Mouse (Mus musculus) spleen, embryonic (tissue): ENCODE data around the gene Skil.

Experiments
- CTCF ChIA-PET: fragments of 350-600 bp; sonication (Branson Sonifier 250); formaldehyde crosslinking; loops from one replicate; lab custom pipeline; 2022; lab: Charles Lee

Gene Skil

DNA sequence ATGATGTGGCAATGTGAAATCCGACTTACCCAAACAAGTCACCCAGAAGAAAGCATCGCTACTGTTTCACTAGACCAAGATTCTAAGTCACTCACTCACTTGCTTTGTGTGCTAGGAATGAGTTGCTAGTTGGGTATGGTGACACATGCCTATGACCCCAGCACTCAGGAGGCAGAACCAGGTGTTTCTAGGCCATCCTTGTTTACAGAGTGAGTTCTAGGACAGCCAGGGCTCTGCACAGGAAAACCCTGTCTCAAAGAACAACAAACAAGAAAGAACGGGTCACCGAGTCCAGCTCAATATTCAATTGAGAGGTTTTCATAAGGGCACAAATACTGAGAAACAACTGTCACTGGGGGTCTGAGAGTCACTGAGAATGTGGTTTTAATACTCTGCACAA is 28.2 kb downstream of the Skil start:
- CTCF ChIA-PET, result no interaction called here

DNA sequence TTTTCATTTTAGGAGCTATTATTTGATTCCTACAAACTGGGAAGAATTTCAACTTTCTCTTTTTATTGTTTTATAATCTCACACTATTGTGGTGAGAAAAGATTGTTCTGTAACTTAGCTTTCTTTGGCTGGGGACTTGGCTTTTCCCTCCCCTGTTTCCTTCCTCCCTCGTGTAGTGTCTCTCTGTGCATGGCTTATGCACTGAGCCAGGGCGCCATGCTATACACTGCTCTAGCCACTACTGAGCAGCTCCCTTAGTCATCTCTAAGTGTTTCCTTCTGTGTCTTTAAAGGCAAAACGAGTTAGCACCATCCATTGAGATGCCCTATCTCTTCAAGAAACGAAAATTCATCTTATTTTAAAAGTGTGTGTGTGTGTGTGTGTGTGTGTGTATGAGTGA is 31.4 kb downstream of the Skil start:
- CTCF ChIA-PET, result no interaction called here

DNA sequence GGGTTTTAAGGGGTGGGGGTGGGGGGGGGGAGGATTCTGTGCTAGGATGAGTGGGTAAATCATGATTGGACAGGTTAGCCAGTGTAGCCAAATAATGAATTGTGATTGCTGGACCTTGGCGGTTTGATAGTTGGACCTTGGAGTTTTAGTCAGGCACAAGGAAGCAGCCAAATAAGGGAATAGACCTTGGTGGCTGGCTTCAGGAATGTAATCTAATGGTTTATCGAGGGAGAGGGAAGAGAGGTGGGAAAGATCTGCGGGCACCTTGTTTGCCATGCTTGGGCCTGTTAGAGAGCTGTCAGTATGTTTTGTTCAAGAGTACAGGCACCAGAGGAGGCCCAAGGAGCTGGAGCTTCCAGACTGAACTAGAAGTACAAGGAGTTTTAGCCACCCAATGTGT is 32.0 kb downstream of the Skil start:
- CTCF ChIA-PET, result no interaction called here

DNA sequence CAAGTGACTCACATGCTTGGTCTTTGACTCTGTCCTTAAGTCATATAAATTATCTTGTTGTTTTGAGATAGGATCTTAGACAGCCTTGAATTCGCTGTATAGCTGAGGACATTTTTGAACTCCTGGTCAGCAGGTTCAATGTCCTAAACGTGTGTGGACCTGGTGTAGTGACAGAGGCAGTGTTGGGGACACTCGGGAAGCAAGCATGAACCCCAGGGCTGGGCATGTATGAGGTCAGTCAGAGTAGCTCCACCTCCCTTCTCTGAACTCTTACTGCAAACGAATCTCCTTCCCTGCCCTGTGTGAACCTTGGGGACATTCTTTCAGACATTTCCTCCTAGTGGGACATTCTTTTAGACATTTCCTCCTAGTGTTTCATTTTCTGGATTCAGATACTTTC is 34.9 kb downstream of the Skil start:
- CTCF ChIA-PET, result no interaction called here

DNA sequence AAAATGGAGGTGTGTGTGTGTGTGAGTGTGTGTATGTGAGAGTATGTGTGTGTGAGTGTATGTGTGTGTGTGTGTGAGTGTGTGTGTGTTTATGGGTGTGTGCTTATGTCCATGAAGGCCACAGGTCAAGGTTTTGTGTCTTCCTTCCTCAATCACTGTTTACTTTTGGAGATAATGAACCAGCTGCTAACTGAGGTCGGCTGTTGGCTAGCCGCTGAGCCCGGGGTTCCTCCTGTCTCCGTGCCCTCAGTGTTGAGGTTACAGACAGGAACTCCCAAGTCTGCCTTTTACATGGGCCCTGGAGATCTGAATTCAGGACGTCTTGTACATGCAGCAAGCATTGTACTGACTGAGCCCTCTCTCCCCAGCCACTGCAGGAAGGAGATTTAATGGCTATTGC is 38.8 kb downstream of the Skil start:
- CTCF ChIA-PET, result interaction anchor here (0.6 kb wide), 1 partner anchor 38 kb away, joined by 7 read pairs; no protein-coding TSS in a partner anchor

DNA sequence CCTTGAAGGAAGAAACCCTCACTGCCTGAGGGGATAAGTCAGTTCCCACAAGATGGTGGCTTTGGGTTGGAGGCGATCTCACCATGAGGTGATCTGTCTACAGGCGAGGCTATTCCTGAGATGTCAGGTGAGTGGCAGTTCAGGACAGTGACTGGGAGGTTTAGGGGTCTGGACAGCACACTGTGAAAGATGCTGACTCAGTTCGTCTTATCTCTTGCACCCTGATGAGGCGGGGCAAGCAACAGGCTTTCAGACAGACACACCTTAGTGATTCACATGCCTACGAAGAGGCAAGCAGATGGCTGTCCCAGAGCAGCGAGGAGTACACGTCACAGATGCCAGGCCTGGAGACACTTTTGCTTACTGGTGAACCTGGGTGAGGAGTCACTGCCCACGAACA is 39.4 kb downstream of the Skil start:
- CTCF ChIA-PET, result interaction anchor here (0.6 kb wide), 1 partner anchor 38 kb away, joined by 7 read pairs; no protein-coding TSS in a partner anchor

DNA sequence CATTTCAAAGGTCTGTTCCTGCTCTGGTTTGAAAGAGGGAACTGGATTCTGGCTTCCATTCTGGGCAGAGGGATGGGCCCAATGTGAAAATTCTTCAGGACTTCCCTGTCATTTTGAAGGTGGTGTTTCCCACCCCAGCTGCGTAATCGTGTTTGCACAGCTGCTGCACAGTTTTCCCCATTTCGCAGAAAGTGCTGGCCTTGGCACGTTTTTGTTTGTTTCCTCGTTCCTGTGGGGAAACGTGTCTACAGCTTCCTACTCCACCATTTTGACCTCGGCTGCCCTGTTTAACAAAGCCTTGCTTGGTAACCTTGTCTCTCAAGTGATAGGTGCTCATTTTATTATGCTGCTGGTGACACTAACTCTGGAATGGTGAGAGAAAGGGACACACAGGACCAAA is 39.8 kb downstream of the Skil start:
- CTCF ChIA-PET, result no interaction called here

DNA sequence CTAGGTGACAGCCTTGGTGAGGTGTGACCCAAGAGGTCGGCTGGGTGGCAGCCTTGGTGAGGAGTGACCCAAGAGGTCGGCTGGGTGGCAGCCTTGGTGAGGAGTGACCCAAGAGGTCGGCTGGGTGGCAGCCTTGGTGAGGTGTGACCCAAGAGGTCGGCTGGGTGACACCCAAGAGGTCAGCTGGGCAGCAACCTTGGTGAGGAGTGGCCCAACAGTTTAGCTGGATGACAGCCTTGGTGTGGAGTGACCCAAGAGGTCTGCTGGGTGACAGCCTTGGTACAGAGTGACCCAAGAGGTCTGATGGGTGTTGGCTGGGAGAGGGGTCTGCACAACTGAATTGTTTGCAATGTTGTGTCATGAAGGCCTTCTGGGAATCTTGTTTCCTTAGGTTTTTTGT is 41.7 kb downstream of the Skil start:
- CTCF ChIA-PET, result interaction anchor here (0.8 kb wide), 1 partner anchor 78 kb away, joined by 3 read pairs; no protein-coding TSS in a partner anchor

DNA sequence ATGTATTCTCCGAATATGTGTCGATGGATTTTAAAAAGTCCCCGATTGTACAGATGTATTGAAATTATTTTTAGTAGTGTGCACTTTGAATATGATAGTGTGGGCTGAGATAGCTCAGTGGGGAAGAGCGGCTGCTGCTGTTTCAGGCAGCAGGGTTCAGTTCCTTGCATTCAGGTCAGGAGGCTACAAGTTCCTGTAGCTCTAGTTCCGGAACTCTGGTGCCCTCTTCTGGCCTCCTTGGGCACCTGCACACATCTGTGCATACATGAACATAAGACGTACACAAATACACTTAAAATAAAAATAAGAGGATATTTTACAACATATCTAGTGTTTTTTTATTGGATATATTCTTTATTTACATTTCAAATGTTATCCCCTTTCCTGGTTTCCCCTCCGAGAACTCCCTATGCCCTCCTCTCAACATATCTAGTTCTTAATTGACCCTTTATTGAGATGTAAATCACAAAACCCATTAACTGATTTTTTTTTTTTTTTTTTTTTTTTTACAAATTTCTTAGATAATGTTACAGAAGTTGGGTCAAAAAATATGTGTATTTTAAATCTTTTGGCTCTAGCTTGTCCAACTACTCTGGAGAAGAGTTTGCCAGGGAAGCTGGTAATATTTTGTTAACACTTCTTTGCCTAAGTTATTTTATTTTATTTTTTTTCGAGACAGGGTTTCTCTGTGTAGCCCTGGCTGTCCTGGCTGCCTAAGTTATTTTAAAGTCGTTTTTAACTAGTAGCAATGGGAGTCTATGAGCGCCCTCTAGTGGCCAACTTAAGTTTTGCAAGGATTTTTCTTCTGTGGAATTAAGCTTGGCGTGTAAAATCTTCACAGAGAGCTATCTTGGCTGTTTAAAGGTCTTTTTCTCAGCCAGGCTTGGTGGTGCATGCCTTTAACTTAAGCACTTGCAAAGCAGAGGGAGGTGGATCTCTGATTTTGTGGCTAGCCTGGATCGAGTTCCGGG is 43.9 kb downstream of the Skil start:
- CTCF ChIA-PET, result interaction anchor here (0.6 to 1.1 kb wide), 6 partner anchors 56 to 484 kb away, joined by 3 to 5 read pairs (median 4); no protein-coding TSS in a partner anchor

DNA sequence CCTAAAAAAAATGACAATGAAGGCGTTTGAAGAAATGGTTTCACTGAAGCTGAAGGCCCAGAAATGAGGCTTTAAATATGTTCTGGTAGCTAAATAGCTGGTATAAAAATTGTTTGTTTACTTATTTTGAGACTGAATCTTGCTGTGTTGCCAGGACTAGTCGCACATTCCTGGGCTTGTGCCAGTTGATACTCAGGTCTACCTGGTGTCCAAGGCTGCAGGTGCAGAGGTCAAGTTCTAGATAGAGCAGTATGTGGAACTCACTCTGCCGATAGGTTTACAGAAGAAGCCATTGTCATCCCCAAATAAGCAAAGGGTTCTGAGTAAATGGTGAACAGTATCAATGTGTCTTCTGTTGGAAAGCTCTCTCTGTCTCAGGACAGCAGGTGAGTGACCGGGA is 46.8 kb downstream of the Skil start:
- CTCF ChIA-PET, result no interaction called here

DNA sequence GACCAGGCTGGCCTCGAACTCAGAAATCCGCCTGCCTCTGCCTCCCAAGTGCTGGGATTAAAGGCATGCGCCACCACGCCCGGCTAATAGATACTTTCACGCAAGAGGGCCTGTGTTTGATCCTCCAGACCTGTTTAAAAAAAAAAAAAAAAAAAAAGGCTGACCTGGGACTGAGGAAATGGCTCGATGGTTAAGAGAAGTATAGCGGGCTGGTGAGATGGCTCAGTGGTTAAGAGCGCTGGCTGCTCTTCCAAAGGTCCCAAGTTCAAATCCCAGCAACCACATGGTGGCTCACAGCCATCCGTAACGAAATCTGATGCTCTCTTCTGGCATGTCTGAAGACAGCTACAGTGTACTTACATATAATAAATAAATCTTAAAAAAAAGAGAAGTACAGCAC is 50.4 kb downstream of the Skil start:
- CTCF ChIA-PET, result interaction anchor here (0.6 to 0.7 kb wide), 2 partner anchors 28 to 1557 kb away, joined by 3 to 8 read pairs; no protein-coding TSS in a partner anchor

DNA sequence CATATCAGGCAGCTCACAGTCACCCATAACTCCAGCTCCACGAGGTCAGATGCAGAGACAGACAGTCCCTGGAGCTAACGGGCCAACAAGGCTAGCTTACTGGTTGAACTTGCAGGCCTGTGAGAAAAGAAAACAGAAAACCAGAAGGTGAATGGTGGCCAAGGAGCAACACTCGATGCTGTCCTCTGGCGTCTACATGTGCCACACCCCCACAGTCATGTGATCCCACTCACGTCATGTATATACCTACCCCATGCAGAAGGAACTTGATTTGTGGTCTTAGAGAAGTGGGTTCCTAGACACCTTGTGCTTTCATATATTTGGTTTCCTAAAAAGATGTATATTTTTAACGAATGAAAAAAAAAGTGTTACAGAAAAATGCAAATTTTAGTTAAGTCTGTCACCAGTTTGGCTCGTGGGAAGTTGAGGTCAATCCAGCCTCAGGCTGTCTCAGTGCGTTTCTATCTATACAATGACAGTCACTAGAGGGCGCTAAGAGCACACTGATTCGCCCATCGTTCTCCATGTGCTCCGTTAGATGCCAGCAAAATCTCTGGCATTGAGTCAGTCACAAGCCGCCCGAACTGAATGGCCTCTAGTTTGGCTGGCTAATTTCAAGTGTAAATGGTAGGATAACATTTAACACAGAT is 50.9 kb downstream of the Skil start:
- CTCF ChIA-PET, result interaction anchor here (0.6 to 0.7 kb wide), 2 partner anchors 28 to 1557 kb away, joined by 3 to 8 read pairs; no protein-coding TSS in a partner anchor

DNA sequence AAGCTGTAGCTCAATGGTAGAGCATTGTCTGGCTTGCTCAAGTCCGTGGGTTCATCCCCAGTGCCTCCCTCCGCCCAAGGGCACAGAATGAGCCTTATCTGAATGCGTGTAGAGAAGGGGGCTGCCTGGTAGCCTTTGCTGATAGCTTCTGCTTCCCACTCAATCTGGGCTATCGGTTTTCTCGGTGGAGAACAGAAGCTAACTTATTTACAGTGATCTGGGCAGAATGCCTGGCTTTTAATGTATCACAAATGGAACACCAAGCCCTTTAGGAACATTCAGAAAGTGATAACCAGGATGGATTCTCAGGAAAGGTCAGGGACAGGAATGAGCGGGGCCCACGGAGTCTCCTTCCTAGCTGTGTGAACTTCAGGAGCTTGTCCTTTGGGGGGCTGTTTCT is 53.7 kb downstream of the Skil start:
- CTCF ChIA-PET, result no interaction called here

DNA sequence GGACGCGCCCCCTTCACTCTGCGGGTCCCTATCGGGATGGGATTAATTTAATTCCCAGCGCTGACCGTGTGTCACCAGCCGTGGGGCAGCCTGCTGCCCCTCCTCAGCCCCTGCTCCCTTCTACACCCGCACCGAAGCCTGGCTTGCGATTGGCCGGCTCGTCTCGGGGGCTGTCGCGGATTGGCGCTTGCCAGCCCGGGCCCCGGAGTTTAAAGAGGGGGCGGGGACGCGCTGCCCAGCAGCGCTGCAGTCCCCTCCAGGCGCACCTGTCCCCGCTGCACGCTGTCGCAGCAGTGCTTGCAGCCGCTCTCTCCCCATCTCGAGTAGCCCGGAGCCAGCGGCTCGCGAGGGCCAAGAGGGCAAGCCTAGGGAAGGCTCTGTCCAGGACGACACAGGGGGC is 54.8 kb downstream of the Skil start, which contains the start of gene Cldn11:
Gene Cldn11 (plus strand): TSS at position 215 of the 400 bp plus-strand sequence.
- CTCF ChIA-PET, result no interaction called here

DNA sequence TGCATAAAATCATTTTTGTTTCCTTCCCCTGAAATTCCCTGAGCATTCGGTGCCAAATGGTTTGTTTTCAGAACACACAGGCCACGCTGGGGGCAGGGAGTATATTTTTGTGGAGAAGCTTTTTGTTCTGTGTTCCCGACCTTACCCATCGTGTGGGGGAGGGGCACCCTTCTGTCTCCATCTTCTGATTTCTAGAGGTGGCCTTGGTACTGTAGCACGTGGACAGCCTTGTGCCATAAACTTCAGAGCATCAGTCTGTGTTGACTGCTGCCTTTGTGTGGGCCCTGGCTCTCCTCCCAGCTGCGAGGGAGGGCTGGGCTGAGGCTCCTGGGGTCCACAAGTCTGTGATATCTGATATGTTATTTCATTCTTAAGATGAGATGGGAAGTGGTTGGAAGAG is 57.2 kb downstream of the Skil start:
- CTCF ChIA-PET, result no interaction called here

DNA sequence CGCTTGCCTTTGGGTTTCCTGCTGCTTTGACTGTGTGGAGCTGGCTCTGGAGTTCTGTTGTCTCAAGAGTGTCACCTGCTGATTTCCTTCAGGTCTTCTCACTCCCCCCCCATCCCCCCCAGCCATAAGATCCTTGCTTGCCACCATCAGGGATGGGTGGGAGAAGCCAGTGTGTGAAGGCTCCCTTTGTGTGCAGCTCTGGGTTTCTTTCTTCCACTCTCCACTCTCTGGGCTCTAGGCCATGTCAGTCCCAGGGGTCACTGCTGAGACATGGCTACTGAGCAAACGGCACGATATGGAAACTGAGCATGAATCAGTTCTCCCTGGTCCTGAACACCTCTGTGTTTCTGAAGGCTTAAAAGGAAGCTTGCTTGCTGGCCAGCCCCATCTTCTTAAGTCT is 61.3 kb downstream of the Skil start:
- CTCF ChIA-PET, result no interaction called here

DNA sequence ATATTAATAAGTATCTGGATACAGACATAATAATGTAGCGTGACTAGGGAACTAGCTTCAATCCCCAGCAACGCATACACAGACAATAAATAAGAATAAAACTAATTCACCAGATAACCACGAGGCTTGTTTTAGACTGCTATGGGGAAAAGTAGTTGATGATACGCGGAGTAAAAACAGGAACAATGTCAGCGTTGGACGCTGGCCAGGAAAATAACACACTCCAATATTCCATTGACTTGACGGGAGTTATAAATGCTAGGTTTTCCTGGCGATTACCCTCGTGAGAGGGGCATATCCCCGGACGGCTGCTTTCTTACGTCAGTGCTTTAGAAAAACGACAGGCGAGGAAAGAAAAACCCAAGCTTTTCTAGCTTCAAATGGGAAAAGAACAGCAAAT is 62.9 kb downstream of the Skil start:
- CTCF ChIA-PET, result no interaction called here

DNA sequence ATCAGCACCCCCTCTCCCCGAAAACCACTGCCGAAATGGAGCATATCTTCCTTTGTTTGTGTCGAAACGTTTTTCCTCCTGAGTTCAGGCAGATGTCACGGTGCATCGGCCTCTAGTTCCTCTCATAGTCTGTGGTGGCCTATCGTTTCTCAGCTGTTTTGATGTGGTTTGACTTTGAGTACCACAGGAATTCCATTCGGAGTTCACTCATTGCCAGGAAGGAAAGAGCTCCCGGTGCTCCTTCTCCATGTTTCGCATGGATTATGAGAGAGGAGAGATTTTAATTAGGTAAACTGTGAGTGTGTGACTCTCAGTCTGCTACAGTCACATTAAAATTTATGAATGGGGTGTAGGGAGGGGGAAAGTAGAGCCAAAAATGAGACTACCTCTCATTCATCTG is 65.2 kb downstream of the Skil start:
- CTCF ChIA-PET, result no interaction called here

DNA sequence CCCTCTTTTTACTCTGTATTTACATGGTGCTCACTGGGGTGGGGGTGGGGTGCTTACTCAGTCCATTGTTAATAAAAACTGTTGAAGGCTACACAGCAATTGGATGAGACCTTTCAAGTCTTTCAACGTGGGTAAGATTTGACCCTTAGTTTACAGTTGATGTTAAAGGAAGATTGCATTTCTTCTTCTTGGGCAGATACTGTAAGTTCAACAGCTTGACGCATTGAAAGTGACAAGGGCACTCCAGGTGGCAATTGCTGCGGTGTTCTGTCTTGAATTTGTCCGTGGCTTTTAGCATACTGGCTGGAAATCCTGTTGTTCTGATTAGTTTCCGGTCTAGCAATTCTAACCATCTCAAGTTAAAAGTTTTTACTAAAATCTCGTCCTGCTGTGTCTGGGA is 66.5 kb downstream of the Skil start:
- CTCF ChIA-PET, result no interaction called here

DNA sequence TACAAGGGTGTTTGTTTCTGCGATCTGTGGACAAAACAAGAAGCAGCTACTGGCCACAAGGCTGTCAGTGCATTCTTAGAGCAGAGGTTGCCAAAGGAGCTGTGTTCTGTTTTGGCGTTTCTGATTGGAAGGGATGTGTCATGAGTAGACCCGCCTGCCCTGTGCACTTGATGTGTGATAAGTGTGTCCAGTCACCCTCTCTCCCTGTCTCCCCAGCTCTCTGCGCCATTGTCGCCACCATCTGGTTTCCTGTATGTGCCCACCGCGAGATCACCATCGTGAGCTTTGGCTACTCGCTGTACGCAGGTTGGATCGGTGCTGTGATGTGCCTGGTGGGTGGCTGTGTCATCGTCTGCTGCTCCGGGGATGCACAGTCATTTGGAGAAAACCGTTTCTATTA is 68.0 kb downstream of the Skil start:
- CTCF ChIA-PET, result interaction anchor here (0.9 kb wide), 1 partner anchor 15 kb away, joined by 3 read pairs; no protein-coding TSS in a partner anchor

DNA sequence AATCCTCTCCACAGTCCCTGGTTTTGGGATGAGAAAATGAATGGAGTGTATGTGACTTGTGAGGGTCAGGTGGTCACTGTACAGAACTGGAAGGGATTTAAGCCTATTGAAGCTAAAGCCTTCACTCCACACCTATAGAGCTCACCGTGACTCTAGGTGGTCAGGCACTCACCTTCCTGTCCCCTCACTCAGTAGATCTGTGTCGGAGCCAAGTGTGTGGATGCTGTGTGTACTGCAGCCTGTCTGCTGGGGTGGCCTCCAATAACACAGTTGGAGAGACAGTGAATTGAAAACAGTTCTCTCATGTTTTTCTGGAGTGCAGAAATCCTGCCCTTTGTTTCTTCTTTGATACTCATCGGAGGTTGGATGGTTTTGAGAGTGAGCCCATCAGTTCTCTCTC is 70.9 kb downstream of the Skil start:
- CTCF ChIA-PET, result no interaction called here

DNA sequence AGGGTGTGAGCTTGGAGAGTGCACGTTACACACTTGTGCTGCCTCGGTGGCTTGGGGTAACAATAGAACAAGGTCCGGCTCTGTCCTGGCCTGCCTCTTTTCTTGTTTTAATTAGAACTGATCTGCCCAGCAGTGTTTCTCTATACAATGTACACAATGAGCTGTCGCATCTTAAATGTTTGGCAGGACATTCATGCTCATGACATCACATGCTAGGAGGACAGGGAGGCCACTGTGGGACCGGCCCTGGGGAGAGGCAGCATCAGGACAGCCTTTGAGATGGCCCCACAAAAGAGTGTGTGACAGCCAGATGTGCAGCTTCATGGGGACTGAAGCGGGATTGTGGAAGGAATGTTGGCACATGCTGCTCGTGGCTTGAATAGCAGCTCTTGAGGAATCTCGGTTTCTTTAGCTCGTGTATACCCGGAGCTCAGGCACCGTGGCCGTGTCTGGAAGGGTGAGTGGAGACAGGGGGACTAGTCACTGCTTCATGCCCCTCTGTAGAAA is 71.6 kb downstream of the Skil start:
- CTCF ChIA-PET, result no interaction called here
